8 mouse cellular contexts compared by ENCODE assay signal in the genomic region with DNA sequence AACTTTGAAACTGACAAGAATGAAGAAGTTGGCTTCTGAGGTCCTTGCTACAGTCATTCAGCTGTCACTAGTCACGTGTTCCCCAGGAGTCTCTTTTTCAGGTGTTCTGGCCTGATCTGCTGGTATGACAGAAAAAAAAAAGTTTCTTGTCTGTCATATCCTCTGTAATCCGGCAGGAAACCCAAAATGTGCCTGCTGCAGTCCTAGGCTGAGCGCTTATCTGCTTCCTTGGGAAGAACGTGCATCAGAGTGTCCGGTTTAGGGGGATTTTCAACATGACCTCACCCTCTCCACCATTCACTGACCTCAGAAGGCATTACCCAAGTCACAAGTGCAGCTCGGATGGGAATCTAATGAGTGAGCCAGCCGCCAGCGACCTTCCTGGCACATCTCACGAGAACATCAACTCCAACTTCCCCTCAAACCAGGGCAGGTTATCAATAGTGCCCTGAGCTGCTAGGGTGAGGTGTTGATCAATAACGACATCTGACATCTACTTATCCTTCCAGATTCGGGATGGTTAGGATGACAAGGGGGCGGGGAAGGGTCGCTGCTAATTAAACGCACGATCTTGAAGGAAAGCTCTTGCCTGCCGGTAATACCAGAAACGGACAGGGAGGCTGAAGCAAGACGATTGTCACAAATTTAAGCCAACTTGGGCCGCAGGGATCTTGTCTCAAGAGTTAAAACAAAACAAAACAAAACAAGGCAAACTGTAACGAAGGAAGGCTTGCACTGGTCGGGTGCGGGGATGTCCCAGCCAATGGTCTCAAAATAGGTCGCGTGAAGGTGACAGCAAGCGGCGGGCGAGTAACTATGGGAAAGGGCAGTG. TPM values are rescaled to one million over a fixed set of nuclear protein-coding genes. Genes with fewer than 3 reads are reported as not detected.
DNase-seq lines count a peak whose midpoint lies in the region; ATAC-seq and TF ChIP-seq lines count a peak whose summit lies in the region.

No protein-coding gene starts in this region.

- peak overlapping the region; percentile 77 for H3K4me2 ChIP-seq in embryonic facial prominence, embryonic 13.5 days
- peak overlapping the region; percentile 67 for H3K4me2 ChIP-seq in heart, postnatal 0 days (ENCODE audit: low read depth, low read length)
- peak overlapping the region; percentile 81 for H3K4me2 ChIP-seq in midbrain, embryonic 14.5 days (ENCODE audit: low read length)

- H3K36me3 ChIP-seq in embryonic facial prominence, embryonic 13.5 days: peaks cover 13% of the 10 kb centered on the region
- peaks cover 11% of the 10 kb centered on the region for H3K36me3 ChIP-seq in heart, postnatal 0 days (replicated peaks; ENCODE audit: control insufficient read depth, insufficient read depth, low read length)
- H3K36me3 ChIP-seq in limb, embryonic 10.5 days: peaks cover 21% of the 10 kb centered on the region
- H3K36me3 ChIP-seq in midbrain, embryonic 14.5 days (ENCODE audit: control insufficient read depth, insufficient read depth, low read length): peaks cover 7% of the 10 kb centered on the region; the same call in 1 of the 2 replicates

- no peak for TF ChIP-seq CTCF in heart, postnatal 0 days (IDR thresholded peaks at IDR 0.05; ENCODE audit: low read depth)

- DNase-seq in A20 (ENCODE audit: low read depth, low spot score) (peak; percentile 81), ES-CJ7 (ENCODE audit: low read depth, low spot score) (peak; percentile 38)
- peak; percentile 57 for DNase-seq in heart, postnatal 0 days (ENCODE audit: low spot score)
- DNase-seq in limb, embryonic 10.5 days (ENCODE audit: low spot score): peak; percentile 50
- DNase-seq in midbrain, embryonic 14.5 days: peak; percentile 31
- DNase-seq in urinary bladder, postnatal 4 days (ENCODE audit: low spot score in 2 of 2): no peak
- DNase-seq in layer of hippocampus, postnatal 36 days: no peak

- no peak for TF ChIP-seq EP300 in heart, postnatal 0 days (IDR thresholded peaks at IDR 0.05; ENCODE audit: low read depth)

- H3K4me1 ChIP-seq in embryonic facial prominence, embryonic 13.5 days: peaks cover 47% of the 10 kb centered on the region
- H3K4me1 ChIP-seq in heart, postnatal 0 days (ENCODE audit: control insufficient read depth, insufficient read depth): peaks cover 43% of the 10 kb centered on the region
- peaks cover 35% of the 10 kb centered on the region for H3K4me1 ChIP-seq in limb, embryonic 10.5 days
- H3K4me1 ChIP-seq in midbrain, embryonic 14.5 days (ENCODE audit: control insufficient read depth, insufficient read depth, low read length): peaks cover 21% of the 10 kb centered on the region

- 6% methylated on average over 27 of the region's 27 CpGs for WGBS in embryonic facial prominence, embryonic 13.5 days
- WGBS in heart, postnatal 0 days: 4% methylated on average over 27 of the region's 27 CpGs
- 9% methylated on average over 27 of the region's 27 CpGs for WGBS in limb, embryonic 10.5 days
- 7% methylated on average over 27 of the region's 27 CpGs for WGBS in midbrain, embryonic 14.5 days

- H3K9me3 ChIP-seq in embryonic facial prominence, embryonic 13.5 days: no peaks in the 10 kb centered on the region
- no peaks in the 10 kb centered on the region for H3K9me3 ChIP-seq in heart, postnatal 0 days (replicated peaks; ENCODE audit: control insufficient read depth, low read length)
- H3K9me3 ChIP-seq in limb, embryonic 10.5 days (replicated peaks): no peaks in the 10 kb centered on the region
- no peaks in the 10 kb centered on the region for H3K9me3 ChIP-seq in midbrain, embryonic 14.5 days (ENCODE audit: control insufficient read depth, low read length)

- no peak; the same call in 1 of the 2 replicates for ATAC-seq in embryonic facial prominence, embryonic 13.5 days (ENCODE audit: insufficient number of reproducible peaks, insufficient read depth, low FRiP score, low TSS enrichment, low read depth)
- peak; percentile 27 for ATAC-seq in heart, postnatal 0 days (ENCODE audit: insufficient read depth, low read depth)
- peak; percentile 47 for ATAC-seq in midbrain, embryonic 14.5 days (ENCODE audit: low FRiP score, low TSS enrichment)

- peak overlapping the region; percentile 73 for H3K9ac ChIP-seq in embryonic facial prominence, embryonic 13.5 days
- peak overlapping the region; percentile 77 for H3K9ac ChIP-seq in heart, postnatal 0 days (replicated peaks; ENCODE audit: low read depth, low read length)
- H3K9ac ChIP-seq in midbrain, embryonic 14.5 days (replicated peaks; ENCODE audit: low read length): peak overlapping the region; percentile 92; the same call in 1 of the 2 replicates

- peak overlapping the region; percentile 77 for H3K4me3 ChIP-seq in embryonic facial prominence, embryonic 13.5 days
- H3K4me3 ChIP-seq in heart, postnatal 0 days (ENCODE audit: low read depth, low read length): peak overlapping the region; percentile 67
- peak overlapping the region; percentile 84 for H3K4me3 ChIP-seq in limb, embryonic 10.5 days
- H3K4me3 ChIP-seq in midbrain, embryonic 14.5 days (replicated peaks; ENCODE audit: low read depth, low read length): peak overlapping the region; percentile 95

- H3K27me3 ChIP-seq in embryonic facial prominence, embryonic 13.5 days: no peaks in the 10 kb centered on the region; the same call in 1 of the 2 replicates
- H3K27me3 ChIP-seq in heart, postnatal 0 days (ENCODE audit: control insufficient read depth, insufficient read depth, low read length): no peaks in the 10 kb centered on the region
- H3K27me3 ChIP-seq in limb, embryonic 10.5 days (ENCODE audit: low read depth, poor library complexity, severe bottlenecking): peaks cover 5% of the 10 kb centered on the region
- H3K27me3 ChIP-seq in midbrain, embryonic 14.5 days (ENCODE audit: control insufficient read depth, insufficient read depth, low read length): 0 out of 2 replicates have a peak, but pooled peaks cover 6% of the 10 kb centered on the region

- H3K27ac ChIP-seq in embryonic facial prominence, embryonic 13.5 days: peak overlapping the region; percentile 96
- H3K27ac ChIP-seq in heart, postnatal 0 days (ENCODE audit: low read depth): peak overlapping the region; percentile 98
- H3K27ac ChIP-seq in limb, embryonic 10.5 days: peak overlapping the region; percentile 96
- peak overlapping the region; percentile 95 for H3K27ac ChIP-seq in midbrain, embryonic 14.5 days (replicated peaks; ENCODE audit: low read depth, low read length)

RNA-seq across cellular contexts. Expression of a gene that starts 0.8 kb away (rescaled TPM):
- polyA plus RNA-seq in embryonic facial prominence, embryonic 13.5 days (2015; fragmentation: Nextera tagmentation; extraction: Ambion mirVana): 21.4 and 22.1 TPM in 2 replicates
- 42.3 and 42.7 TPM in 2 replicates for total RNA-seq in heart, postnatal 0 days (2014; rRNA removed; ENCODE audit: low replicate concordance)
- 25.5 and 28.0 TPM in 2 replicates for polyA plus RNA-seq in heart, postnatal 0 days (2015; fragmentation: Nextera tagmentation; extraction: Ambion mirVana)
- polyA plus RNA-seq in limb, embryonic 10.5 days (2016; fragmentation: Nextera tagmentation; extraction: Ambion mirVana): 20.1 and 20.6 TPM in 2 replicates
- polyA plus RNA-seq in midbrain, embryonic 14.5 days (2014; fragmentation: Nextera tagmentation; extraction: Ambion mirVana): 16.4 and 21.7 TPM in 2 replicates
- 10 to 100 TPM; 53.5 to 54.8 TPM for total RNA-seq in layer of hippocampus, postnatal 36 days (2021)

RNA-seq across cellular contexts. Expression of a gene that starts 51.9 kb away (rescaled TPM):
- polyA plus RNA-seq in embryonic facial prominence, embryonic 13.5 days (2015; fragmentation: Nextera tagmentation; extraction: Ambion mirVana): not detected in 2 replicates
- not detected in 2 replicates for total RNA-seq in heart, postnatal 0 days (2014; rRNA removed; ENCODE audit: low replicate concordance)
- polyA plus RNA-seq in heart, postnatal 0 days (2015; fragmentation: Nextera tagmentation; extraction: Ambion mirVana): not detected in 2 replicates
- polyA plus RNA-seq in limb, embryonic 10.5 days (2016; fragmentation: Nextera tagmentation; extraction: Ambion mirVana): not detected in 2 replicates
- not detected in 2 replicates for polyA plus RNA-seq in midbrain, embryonic 14.5 days (2014; fragmentation: Nextera tagmentation; extraction: Ambion mirVana)
- not detected for total RNA-seq in layer of hippocampus, postnatal 36 days (2021)

Comparison
In these comparisons a context has a peak if more than half of its experiments do, and no peak if none do; other contexts are left out.
1. DNase-seq: peak in A20 (single experiment), ES-CJ7 (single experiment), heart, postnatal 0 days (single experiment), limb, embryonic 10.5 days (single experiment) and midbrain, embryonic 14.5 days (single experiment); none in urinary bladder, postnatal 4 days (0 of 2) and layer of hippocampus, postnatal 36 days (0 of 2).
2. Peak in every context shown above with its lines, with median percentiles within 50 percentile points of each other: H3K27ac ChIP-seq, H3K4me2 ChIP-seq, H3K4me3 ChIP-seq and H3K9ac ChIP-seq.